Mouse (Mus musculus): ENCODE measurements around the gene Hist1h3d.
A peak's percentile ranks its signal among the peaks of the same experiment; 100 is the strongest.
"Not testable (repeated sequence)": the region's sequence is repeated elsewhere in the genome, so short reads cannot be mapped to it uniquely, and the experiment has no call there.

Hist1h3d gene

DNA sequence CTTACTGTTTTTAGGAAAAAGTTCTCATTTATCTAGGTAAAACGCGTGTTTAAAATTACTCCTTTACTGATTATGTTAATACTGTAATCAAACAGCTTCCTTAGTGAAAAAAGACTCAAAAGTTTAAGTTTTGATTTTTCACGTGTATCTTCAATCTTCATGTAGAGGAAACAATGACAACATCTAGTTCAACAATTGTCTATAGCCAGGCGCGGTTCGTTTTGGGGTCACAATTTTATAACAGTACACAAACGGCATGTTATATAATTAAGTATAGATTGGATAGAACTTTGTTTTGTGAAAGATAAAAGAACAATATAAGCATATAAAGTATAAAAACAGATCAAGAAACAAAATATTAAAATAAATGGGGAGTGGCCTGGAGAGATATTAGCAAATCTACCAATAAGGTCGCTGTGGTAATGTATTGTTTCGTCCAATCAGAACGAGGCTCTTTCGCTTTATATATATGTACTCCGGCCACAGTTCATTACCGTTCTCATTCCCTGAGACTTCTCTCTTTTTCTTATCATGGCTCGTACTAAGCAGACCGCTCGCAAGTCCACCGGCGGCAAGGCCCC, at the start of gene Hist1h3d:
Gene Hist1h3d, plus strand, starts transcription at position 493 of the 581 bp plus-strand sequence.
- peak; percentile 57 for DNase-seq

DNA sequence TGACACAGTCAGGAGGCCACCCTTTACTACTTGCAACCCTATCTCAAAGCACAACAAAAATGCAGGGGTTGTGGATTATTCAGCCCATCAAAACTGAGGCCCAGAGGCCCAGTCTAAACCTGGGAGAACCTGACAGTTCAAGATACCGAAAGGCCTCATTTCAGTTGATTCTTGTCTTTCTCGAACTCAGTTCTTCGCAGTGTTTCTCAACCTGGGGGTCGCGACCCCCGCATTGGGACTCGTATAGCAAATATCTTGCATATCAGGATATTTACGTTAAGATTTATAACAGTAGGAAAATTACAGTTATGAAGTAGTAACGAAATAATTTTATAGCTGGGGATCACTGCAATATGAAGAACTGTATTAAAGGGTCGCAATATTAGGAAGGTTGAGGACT, 49.7 kb upstream of the Hist1h3d start:
- no peak for DNase-seq

DNA sequence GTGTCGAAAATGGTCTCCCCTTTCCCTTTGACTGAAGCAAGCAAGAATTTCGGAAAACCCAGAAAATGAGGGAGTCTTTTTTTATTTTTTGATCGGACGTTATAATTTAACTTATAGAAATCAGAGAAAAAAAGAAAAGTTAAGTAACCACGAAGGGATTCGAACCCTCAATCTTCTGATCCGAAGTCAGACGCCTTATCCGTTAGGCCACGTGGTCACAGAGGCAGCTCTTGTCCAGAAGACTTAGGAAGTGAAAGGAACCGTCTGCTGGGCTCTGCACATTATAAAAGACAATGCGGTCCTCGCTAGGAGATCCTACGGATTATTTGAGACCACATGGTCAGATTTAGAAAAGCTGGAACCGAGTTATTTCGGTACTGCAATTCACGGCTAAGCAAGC, 49.3 kb upstream of the Hist1h3d start:
- peak; percentile 91 for DNase-seq

DNA sequence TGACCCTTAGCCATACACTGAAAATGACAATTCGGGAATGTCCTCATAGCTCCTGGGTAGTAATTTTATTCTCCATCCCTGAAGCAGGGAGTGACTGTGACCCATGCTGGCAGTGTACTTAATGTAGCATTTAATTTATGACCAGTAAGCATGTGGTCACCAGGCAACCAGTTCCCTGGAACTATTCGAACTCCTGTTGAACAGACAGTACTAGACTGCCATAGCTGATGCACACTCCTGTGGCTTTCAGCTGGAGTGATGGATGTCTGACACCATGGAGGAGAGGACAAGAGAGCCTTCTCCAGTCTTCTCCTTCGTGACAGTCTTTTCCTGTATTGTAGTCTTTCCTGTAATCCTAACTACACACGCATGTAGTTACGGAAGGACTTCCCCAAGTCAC, 46.6 kb upstream of the Hist1h3d start:
- DNase-seq = no peak

DNA sequence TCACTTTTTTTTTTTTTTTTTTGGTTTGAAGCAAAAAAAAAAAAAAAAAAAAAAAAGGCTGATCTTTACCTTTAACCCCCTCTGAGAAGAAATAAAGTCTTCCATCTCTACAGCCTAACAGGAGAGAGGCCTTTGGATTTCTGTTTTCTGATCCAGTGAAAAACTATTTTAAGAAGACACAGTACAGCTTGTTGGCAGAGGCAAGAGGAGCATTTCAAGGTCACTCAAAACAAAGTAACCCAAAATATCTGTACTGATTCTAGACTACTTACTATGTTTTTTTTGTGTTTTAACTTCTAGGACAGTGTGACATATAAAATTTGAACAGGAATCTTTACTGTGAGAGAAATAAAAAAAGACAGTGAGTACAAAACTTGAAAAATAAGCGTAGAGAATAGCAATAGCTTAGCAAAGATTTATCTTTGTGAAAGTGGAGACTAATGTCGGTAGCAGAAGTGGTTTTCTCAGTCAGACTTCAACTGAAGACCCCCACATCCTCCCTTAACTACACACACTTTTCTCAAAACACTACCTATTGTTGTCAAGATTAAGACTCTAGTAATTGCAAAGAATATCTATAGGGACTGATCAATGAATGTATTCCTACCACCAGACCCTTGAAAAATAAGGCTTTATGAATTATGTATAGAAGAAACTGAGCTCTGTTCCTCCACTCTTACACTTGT, 45.9 kb upstream of the Hist1h3d start:
- no peak for DNase-seq

DNA sequence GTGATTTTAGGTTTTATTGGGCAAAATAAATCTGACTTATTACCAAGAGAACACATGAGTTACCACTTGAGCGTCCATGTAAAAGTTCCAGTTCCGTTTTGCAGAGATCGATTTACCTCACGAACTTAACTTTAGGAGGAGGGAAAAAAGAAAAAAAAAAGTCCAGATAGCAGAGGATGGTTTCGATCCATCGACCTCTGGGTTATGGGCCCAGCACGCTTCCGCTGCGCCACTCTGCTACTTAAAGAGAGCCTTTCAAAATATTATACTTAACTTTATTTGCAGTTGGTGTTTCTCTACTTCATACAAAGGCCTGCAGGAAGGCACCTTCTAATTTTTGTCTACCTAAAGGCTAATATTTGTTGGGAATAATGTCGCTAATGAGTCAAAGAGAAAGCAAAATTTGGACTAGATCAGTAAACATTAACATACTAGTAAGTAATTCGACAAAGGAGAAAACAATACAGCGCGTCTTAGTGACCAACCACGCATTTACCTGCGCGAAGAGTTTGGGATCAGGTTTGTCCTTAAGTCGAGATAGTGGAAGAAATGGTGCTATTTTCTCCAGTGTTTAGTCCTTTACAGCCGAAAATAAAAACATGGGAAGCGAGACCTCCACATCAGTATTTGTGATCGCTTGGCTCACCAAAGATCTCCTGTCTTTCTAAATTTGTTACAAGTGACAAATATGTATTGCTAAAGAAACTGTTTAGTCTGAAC, 45.2 kb upstream of the Hist1h3d start:
- peak; percentile 76 for DNase-seq

DNA sequence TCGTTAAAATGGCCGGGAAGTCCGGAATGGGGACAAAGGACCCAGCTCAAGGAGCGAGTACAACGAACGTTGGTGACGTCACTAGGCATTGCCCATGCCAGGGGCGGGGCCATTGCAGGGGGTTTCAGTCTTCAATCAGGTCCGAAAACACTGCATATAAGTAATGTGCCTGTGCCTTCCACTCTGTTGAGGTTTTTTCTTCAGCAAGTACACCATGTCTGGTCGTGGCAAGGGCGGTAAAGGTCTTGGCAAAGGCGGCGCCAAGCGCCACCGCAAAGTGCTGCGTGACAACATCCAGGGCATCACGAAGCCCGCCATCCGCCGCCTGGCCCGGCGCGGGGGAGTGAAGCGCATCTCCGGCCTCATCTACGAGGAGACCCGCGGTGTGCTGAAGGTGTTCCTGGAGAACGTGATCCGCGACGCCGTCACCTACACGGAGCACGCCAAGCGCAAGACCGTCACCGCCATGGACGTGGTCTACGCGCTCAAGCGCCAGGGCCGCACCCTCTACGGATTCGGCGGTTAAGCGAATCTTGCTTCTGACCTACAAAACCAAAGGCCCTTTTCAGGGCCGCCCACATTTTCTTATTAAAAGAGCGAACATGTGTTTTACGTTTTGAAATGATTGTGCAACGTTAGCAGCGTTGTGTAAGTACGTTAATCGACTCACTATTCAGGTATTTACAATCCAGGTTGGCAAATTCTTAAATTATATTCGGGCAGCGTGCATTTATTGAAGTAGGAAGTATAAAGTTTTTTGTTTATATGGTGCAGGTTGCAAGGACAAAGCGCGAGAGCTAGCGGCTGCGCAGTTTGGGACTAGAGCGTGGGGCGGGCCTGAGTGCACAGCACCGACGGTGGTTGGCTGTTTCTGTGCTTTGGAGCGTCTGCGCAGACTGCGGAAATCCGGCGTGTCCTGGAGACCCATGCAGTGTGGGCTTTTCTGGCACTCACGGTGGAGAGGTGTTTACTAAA, 44.4 kb upstream of the Hist1h3d start, which contains the start of gene Hist1h4h:
Gene Hist1h4h, plus strand, starts transcription at position 150 of the 975 bp plus-strand sequence.
- peak; percentile 98 for DNase-seq

DNA sequence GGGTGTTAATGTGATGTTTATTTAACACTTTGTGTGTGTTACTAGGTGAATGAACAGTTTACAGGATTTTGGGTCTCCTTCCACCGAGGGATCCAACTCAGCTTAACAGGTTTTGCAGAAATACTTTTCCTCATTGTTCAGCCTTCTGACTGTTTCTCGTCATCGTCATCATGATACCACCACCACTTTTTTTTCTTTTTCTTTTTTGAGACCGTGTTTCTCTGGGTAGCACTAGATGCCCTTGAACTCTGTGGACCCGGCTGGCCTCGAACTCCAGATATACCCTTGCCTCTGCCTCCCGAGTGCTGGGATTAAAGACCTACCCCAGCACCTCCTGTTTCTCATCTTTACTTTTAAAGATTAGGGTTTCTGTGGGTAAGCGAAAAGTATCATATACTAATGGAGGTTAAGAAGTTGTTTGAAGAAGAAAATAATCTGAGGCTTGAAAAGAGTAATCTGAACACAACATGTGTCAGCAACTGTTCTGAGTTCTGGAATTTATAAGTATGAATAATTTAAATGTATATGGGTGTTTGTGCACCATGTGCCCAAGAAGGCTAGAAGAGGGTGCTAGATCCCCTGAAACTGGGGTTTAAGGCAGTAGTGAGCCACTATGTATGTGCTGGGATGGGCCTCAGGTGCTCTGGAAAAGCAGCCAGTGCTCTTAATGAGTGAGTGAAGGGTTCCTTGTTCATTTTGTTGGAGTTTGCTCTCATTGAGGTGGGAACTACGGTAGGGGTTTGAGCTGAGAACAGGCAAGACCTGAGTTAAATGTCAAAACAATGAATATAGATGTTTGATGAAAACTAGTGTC, 43.1 kb upstream of the Hist1h3d start:
- no peak for DNase-seq

DNA sequence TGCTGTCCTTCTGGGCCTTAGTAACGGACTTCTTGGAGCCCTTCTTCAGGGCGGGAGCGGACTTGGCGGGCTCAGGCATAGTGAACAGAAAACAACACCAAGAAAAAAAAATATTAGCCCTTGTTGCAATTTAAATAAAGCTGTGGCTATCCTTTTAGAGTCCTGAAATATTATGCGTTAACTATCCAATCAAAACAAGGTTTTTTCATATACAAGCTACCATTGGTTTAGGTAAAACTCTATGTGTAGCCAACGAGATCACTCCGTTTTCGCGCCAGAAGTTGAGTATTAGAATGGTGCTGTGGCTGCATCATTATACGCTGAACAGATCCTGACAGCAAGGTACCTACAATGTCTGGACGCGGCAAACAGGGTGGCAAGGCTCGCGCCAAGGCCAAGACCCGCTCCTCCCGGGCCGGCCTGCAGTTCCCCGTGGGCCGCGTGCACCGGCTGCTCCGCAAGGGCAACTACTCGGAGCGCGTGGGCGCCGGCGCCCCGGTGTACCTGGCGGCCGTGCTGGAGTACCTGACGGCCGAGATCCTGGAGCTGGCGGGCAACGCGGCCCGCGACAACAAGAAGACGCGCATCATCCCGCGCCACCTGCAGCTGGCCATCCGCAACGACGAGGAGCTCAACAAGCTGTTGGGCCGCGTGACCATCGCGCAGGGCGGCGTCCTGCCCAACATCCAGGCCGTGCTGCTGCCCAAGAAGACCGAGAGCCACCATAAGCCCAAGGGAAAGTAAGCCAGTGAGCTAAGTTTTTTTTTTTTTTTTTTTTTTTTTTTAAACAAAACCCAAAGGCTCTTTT, 41.8 kb upstream of the Hist1h3d start, which contains the start of gene Hist1h2af:
Gene Hist1h2af, plus strand, starts transcription at position 347 of the 808 bp plus-strand sequence.
- peak; percentile 72 for DNase-seq

DNA sequence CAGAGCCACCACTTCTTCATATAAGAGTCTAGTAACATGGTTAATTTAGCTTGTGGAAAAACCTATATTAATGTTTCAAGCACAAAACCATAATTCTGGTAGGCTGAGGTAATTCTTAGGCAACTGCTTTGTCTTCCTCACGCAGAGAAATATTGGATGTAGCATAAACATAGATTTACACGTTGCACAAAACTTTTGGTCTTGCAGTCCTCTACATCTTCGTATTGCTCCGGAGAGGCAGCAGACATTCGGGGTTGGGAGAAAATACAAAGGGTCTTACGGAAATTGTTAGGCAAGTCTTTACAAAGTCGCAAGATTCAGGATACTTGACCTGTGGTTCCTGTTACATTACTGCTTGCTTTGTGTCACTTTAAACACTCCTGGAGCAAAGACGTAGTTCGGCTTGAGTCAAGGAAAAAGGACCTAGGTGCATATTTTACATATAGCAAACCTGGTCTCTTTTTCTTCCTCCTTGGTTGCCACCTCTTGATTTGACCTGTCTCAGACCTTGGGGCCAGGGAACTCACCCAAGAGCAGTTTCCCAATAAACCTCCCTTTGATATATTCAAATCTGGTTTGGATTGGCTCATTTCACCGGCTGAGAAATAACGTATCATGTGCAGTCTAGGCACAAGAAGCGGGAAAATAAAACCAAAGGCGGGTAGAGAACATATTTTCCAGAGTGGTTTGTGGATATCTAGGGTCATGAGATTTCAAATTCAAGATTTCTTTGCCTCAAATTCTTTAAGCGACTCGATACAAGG, 41.0 kb upstream of the Hist1h3d start:
- DNase-seq = no peak

DNA sequence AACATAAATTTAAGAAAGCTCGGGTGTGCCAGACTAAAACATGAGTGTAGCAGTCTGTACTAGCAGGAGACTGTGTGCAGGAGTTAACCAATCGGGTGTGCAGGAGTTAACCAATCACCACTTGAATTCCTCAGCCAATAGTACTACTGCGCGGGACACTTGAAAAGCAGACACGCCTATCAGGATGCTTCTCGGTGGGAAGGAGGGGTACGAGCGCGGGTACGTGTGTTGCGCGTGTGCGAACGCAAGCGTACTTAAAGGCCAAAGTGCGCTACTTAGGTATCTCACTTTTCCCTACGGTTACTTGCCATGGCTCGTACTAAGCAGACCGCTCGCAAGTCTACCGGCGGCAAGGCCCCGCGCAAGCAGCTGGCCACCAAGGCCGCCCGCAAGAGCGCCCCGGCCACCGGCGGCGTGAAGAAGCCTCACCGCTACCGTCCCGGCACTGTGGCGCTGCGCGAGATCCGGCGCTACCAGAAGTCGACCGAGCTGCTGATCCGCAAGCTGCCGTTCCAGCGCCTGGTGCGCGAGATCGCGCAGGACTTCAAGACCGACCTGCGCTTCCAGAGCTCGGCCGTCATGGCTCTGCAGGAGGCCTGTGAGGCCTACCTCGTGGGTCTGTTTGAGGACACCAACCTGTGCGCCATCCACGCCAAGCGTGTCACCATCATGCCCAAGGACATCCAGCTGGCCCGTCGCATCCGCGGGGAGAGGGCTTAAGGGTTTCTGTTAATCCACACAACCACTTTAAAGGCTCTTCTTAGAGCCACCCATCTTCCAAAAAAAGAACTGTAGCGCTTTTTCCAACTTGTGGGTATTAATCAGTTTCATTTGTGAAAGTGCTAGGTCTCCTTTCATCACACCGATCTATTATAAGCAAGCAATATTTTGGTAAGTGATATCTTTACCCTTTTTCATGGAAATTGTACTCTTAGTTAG, 40.2 kb upstream of the Hist1h3d start, which contains the start of gene Hist1h3g:
Gene Hist1h3g, plus strand, starts transcription at position 286 of the 939 bp plus-strand sequence.
- DNase-seq = peak; percentile 92

DNA sequence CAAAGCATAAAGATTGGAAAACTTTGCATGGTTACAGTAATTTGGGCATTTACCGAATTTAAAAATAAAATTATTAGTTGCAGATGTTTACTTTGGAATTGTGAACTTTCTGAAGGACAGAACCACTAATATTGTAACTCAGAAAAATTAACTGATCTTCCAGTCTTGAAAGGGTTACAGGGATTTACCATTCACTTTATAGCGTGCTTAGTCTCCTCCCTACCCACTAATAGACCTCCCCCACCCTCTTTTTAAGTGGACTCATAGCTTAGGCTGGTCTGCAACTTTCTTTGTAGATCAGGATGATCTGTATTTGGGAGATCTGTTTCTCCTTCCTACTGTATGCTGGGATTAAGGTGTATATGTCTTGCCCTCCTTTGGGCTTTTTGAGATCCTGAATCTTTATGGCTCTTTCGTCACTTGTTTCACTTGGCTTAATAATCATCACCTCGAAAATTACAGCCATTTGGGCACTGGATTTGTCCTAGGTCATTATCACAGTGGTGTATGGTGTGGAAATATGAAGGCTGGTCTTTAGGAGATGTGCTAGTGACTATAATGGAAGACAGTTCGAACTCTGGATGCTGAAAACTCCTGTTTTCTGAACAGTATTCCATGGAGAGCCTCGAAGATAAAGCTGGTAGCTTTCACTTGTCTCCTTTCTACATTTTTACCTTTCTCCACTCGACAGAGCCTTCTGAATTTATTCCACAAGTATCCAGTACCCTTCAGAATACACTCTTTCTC, 39.3 kb upstream of the Hist1h3d start:
- DNase-seq = no peak

DNA sequence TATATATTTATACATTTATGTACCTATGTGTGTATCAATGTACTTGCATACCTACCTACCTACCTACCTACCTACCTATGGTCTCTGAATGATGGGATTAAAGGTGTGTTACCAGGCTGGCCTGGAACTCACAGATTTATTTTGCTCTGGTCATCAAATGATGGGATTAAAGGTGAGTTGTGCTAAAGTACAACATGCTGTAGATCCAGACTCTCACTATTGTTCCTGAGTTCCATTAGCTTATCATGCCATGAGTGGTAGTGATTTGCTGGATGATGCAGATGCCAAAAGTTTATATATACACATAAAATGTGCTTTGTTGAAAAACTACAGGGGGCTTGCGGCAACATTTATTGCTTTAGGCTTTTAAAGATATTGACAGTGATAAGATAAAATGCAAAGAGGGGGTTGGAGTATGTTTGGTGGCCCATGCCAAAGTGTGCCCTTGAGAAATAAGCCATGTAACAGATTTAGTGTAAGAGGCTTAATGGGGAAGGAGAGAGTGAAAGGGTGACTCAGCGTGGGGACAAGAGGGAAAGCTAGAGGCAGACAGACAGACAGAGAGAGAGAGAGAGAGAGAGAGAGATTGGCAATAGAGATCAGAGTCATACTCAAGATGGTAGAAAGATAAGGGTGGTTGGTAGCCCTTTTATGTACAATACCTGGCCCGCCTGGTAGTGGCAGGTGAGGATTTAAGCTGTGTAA, 38.4 kb upstream of the Hist1h3d start:
- no peak for DNase-seq

DNA sequence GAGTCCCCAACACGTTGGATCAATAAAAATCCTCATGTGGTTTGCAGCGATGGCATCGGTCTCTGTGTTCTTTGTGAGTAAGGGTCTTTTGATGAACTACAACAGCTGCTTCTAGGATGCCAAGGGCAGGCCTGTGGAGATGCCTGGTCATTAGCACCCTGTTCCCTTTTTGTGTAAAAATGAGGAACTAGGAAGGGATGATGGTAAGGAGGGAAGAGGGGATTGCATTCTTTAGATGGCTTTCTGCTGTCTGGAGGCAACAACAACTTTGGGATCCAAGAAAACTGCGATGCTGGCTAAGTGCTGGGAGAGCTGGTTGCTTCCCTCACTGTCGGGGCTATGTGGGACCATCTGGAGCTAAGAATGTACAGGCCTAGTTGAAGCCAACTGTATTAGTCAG, 37.3 kb upstream of the Hist1h3d start:
- no peak for DNase-seq

DNA sequence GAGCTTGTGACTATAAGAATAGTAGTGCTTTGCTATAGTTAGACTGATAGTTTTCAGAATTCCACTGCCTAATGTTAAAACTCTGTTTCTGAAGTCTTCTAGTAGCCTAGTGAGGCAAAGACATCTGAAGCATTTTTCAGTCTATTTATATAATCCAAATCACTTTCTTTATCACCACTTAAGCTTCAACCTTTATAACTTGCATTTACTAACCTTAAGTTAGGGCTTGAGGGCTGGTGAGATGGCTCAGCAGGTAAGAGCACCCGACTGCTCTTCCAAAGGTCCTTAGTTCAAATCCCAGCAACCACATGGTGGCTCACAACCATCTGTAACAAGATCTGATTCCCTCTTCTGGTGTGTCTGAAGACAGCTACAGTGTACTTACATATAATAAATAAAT, 35.7 kb upstream of the Hist1h3d start:
- DNase-seq = not testable (repeated sequence)

DNA sequence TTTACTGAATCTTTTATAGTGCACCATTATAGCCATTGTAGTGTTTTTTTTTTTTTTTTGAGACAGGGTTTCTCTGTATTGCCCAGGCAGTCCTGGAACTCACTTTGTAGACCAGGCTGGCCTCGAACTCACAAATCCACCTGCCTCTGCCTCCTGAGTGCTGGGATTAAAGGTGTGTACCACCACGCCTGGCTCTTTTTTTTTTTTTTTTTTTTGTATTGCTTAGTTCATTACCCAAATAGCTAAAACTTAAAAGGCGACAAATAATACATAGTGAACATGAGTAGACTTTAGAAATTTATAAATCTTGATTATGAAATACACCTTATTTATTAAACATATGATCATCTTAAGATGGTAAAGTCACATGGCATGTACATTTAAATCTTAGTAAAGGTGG, 34.1 kb upstream of the Hist1h3d start:
- no peak for DNase-seq

DNA sequence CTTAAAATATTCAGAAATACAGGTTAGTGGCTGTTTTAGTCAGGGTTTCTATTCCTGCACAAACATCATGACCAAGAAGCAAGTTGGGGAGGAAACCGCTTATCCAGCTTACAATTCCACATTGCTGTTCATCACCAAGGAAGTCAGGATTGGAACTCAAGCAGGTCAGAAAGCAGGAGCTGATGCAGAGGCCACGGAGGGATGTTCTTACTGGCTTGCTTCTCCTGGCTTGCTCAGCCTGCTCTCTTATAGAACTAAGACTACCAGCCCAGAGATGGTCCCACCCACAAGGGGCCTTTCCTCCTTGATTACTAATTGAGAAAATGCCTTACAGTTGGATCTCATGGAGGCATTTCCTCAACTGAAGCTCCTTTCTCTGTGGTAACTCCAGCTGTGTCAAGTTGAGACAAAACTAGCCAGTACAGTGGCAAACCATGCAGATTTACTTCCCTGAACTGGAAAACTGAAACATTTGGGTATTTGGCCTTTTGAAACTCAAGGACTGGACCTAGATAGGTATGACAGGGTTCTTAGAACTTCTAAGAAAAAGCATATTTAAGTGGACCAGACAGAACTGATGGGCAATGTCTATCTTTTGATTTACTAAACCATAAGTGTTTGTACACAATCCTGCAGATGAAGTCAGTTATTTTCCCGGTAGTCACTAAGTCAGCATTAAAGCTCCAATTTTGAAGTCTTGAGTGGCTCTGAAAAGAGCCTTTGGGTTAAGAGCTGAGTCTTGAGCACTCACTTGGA, 33.2 kb upstream of the Hist1h3d start:
- not testable (repeated sequence) for DNase-seq

Measured in thymus, postnatal 14 days (tissue).